Mouse (Mus musculus) midbrain, embryonic 10.5 days (tissue): Measurements from ENCODE around the gene Slc6a12. TPM values are rescaled to one million over a fixed set of nuclear protein-coding genes. Genes with fewer than 3 reads are reported as not detected.
"Not testable (repeated sequence)": the region's sequence is repeated elsewhere in the genome, so short reads cannot be mapped to it uniquely, and the experiment has no call there.

ENCODE experiments used
- DNase-seq: peaks from one replicate; pipeline ENCODE4 v3.0.0-alpha.2; 2017; ENCODE audit warnings: low spot score
- H3K27ac ChIP-seq: fragments of 300-500 bp; sonication (generic); replicated peaks from 2 replicates; pipeline ENCODE4 v1.5.1; 2016; ENCODE audit warnings: mild to moderate bottlenecking
- H3K27me3 ChIP-seq: fragments of 300-500 bp; sonication (generic); 2 replicates; pipeline ENCODE4 v1.6.1; 2016; ENCODE audit warnings: low read depth, mild to moderate bottlenecking; ENCODE audit not compliant: poor library complexity, severe bottlenecking
- H3K36me3 ChIP-seq: fragments of 300-500 bp; sonication (generic); 2 replicates; pipeline ENCODE4 v1.6.1; 2016; ENCODE audit warnings: mild to moderate bottlenecking, moderate library complexity
- H3K4me1 ChIP-seq: fragments of 300-500 bp; sonication (generic); 2 replicates; pipeline ENCODE4 v1.6.1; 2016
- H3K4me3 ChIP-seq: fragments of 300-500 bp; sonication (generic); 2 replicates; pipeline ENCODE4 v1.5.1; 2016; ENCODE audit warnings: mild to moderate bottlenecking, moderate library complexity
- H3K9me3 ChIP-seq: fragments of 300-500 bp; sonication (generic); replicated peaks from 2 replicates; pipeline ENCODE4 v1.6.1; 2016; ENCODE audit warnings: mild to moderate bottlenecking
- WGBS: fragments of 180-500 bp; shearing (Covaris S2); methylation state at CpG from one replicate; pipeline ENCODE4 v1.1.7; 2016; 5-methylcytosine and 5-hydroxymethylcytosine counted together
- polyA plus RNA-seq: library from polyadenylated mRNA; unstranded; fragments of >200 nt; fragmentation: Nextera tagmentation; extraction: Ambion mirVana; gene quantifications from 2 replicates; pipeline ENCODE4 v1.2.1, GENCODE M21; 2016

Slc6a12 gene
- polyA plus RNA-seq, 1 experiment from 2014 or later, result not detected

- no peak overlapping the region for H3K4me3 ChIP-seq
- H3K9me3 ChIP-seq, result no peaks in the 10 kb centered on the region
- no peaks in the 10 kb centered on the region for H3K36me3 ChIP-seq
- H3K4me1 ChIP-seq, result peaks cover 13% of the 10 kb centered on the region
- WGBS, result 83% methylated on average over 1 of the region's 1 CpGs
- no peak for DNase-seq
- H3K27me3 ChIP-seq, result no peaks in the 10 kb centered on the region
- no peak overlapping the region for H3K27ac ChIP-seq
Observed at GRCm38 (mm10) chr6:121356041-121356440, 13.2 kb downstream of the Slc6a12 start.

DNA sequence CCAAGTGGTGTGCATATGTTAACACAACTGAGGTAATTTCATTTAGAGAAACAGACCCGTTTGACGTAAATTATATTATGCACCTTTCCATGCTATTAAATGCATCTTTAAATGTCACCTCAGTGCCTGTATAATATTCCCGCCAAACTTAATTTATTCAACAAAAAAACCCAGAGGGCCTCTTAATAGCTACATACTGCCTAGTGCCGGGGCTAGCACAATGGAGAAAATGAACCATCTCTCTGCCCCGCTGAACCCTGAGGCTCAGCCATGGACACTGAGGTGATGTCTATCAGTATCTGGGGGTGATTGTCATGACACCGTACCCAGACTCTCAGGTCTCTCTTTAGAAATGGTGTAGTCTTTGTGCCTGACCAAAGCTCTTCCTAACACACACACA, 14.4 kb downstream of the Slc6a12 start:
- Histone ChIP-seq H3K27me3 (no peaks in the 10 kb centered on the region), H3K4me1 (peaks cover 6% of the 10 kb centered on the region), H3K36me3 (no peaks in the 10 kb centered on the region), H3K4me3 (no peak overlapping the region), H3K9me3 (no peaks in the 10 kb centered on the region), H3K27ac (no peak overlapping the region)
- WGBS, result 87% methylated on average over 6 of the region's 6 CpGs
- DNase-seq, result no peak

- Histone ChIP-seq H3K36me3 (no peaks in the 10 kb centered on the region), H3K27me3 (no peaks in the 10 kb centered on the region), H3K9me3 (no peaks in the 10 kb centered on the region), H3K27ac (no peak overlapping the region), H3K4me3 (no peak overlapping the region), H3K4me1 (no peaks in the 10 kb centered on the region)
- 87% methylated on average over 6 of the region's 6 CpGs for WGBS
- DNase-seq, result no peak
Observed at GRCm38 (mm10) chr6:121363061-121363460, 20.2 kb downstream of the Slc6a12 start.

DNA sequence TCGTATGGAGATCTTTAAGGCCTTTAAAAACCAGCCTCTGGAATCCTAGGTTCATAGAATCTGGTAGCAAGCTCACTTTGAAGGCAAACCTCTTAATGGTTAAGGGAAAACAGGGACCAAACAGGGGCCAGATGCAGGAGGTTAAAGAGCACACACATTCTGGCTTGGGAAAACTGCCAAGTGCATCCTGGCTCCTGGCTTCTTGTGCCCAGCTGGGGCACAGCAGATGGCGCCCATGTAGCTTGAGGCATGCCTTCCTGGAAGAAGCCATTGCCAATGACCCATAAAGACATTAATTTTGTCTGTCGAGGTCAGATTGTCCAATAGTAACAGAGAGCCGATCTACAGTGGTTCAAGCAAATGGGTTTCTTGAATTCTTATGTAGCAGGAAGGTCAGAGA, 21.1 kb downstream of the Slc6a12 start:
- no peaks in the 10 kb centered on the region for H3K4me1 ChIP-seq
- H3K27ac ChIP-seq, result no peak overlapping the region
- H3K36me3 ChIP-seq, result no peaks in the 10 kb centered on the region
- WGBS, result 89% methylated on average over 4 of the region's 4 CpGs
- no peaks in the 10 kb centered on the region for H3K9me3 ChIP-seq
- H3K4me3 ChIP-seq, result no peak overlapping the region
- no peaks in the 10 kb centered on the region for H3K27me3 ChIP-seq
- no peak for DNase-seq

DNA sequence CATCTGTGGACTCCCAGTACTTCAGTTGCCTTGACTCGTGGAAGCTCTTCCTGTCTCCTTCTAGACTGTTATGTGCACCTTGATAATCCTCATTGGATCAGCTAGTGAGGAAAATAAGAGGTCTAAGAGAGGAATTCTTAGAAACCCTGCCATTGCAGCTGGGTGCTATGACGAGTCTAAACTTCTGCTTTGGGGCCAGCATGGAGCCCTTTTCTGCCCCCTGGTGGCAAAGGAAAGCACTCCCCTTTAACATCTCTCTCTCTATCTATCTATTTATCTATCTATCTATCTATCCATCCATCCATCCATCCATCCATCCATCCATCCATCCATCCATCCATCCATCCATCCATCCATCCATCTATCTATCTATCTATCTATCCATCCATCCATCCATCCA, 23.7 kb downstream of the Slc6a12 start:
- H3K9me3 ChIP-seq, H3K27ac ChIP-seq, H3K4me3 ChIP-seq, H3K27me3 ChIP-seq, H3K4me1 ChIP-seq, DNase-seq, H3K36me3 ChIP-seq: not testable (repeated sequence)
- 23% methylated on average over 2 of the region's 2 CpGs for WGBS

- Histone ChIP-seq H3K4me1 (no peaks in the 10 kb centered on the region), H3K36me3 (no peaks in the 10 kb centered on the region), H3K27me3 (no peaks in the 10 kb centered on the region), H3K4me3 (no peak overlapping the region), H3K27ac (no peak overlapping the region; the same call in 1 of the 2 replicates), H3K9me3 (no peaks in the 10 kb centered on the region)
- WGBS, result 58% methylated on average over 3 of the region's 3 CpGs
- DNase-seq, result no peak
Observed at GRCm38 (mm10) chr6:121367099-121367498, 24.2 kb downstream of the Slc6a12 start.

GRCm38 (mm10) chr6:121371197-121371980, 28.5 kb downstream of the Slc6a12 start:
- no peak for DNase-seq
- H3K4me3 ChIP-seq, result no peak overlapping the region
- no peaks in the 10 kb centered on the region for H3K27me3 ChIP-seq
- no peaks in the 10 kb centered on the region for H3K36me3 ChIP-seq
- no peak overlapping the region for H3K27ac ChIP-seq
- H3K9me3 ChIP-seq, result no peaks in the 10 kb centered on the region
- WGBS, result 82% methylated on average over 10 of the region's 10 CpGs
- H3K4me1 ChIP-seq, result no peaks in the 10 kb centered on the region

DNA sequence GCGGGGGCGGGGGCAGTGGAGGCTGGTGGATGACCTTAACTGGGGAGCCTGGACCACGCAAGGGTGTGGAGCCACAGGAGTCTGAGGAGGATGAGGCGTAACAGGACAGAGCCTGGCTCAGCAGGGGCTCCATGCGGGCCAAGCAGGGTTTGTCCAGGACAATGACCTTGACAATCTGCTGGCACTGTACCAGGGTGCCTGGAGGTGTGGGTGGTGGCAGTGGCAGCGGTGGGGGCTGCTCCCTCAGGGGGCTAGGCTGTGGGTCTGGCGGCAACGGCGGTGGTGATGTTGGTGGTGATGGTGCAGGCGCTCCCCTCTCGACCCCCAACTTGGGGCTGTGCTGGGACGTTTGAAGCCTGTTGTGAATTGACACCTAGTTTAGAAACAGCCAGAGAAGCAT, 33.3 kb downstream of the Slc6a12 start:
- WGBS, result 81% methylated on average over 12 of the region's 12 CpGs
- Histone ChIP-seq H3K27ac (no peak overlapping the region), H3K4me1 (0 out of 2 replicates have a peak, but pooled peaks cover 10% of the 10 kb centered on the region), H3K27me3 (no peaks in the 10 kb centered on the region), H3K9me3 (no peaks in the 10 kb centered on the region), H3K4me3 (no peak overlapping the region), H3K36me3 (no peaks in the 10 kb centered on the region)
- DNase-seq, result no peak

DNA sequence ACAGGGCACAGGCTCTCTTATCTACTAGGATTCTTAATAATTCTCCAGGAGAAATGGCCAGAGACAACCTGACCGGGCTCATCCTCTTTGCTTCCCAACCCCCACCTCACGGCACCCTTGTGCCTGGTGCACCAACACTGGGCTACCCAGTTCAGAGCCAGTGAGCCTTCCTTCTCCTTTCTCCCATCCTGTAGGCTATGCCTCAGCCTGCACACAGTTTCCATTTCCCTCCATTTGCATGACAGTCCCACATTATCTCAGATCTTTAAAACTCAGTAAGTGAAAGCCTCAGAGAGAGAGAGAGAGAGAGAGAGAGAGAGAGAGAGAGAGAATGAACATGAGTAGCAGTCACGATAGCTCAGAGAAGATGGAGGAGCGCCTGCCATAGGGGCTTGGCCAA, 35.4 kb downstream of the Slc6a12 start:
- Histone ChIP-seq H3K4me3 (no peak overlapping the region), H3K27ac (no peak overlapping the region), H3K36me3 (no peaks in the 10 kb centered on the region), H3K9me3 (no peaks in the 10 kb centered on the region), H3K27me3 (no peaks in the 10 kb centered on the region; the same call in 1 of the 2 replicates), H3K4me1 (0 out of 2 replicates have a peak, but pooled peaks cover 10% of the 10 kb centered on the region)
- 66% methylated on average over 4 of the region's 4 CpGs for WGBS
- no peak for DNase-seq

DNA sequence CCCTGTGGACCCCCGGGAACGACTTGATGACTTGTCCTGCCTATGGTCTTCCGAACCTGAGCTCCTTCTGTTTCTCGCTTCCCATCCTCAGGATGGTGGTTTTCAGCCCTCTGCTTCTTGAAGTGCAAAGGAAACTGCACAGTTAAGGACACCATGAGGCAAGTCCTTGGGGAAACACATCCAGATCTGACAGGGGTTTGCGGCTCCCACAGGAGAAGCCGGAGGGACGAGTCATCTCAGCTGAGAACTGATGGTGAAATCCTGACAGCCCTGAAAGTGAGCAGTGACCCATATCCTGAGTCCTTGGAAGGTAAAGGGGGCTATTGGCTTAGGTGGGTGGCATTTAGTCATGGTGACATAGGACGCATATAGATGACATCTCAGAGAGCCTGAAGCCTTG, 37.7 kb downstream of the Slc6a12 start:
- H3K36me3 ChIP-seq, result no peaks in the 10 kb centered on the region
- no peak overlapping the region for H3K27ac ChIP-seq
- no peak for DNase-seq
- H3K27me3 ChIP-seq, result peaks cover 5% of the 10 kb centered on the region; the same call in 1 of the 2 replicates
- WGBS, result 78% methylated on average over 8 of the region's 8 CpGs
- no peaks in the 10 kb centered on the region for H3K9me3 ChIP-seq
- 0 out of 2 replicates have a peak, but pooled peaks cover 10% of the 10 kb centered on the region for H3K4me1 ChIP-seq
- no peak overlapping the region for H3K4me3 ChIP-seq

DNA sequence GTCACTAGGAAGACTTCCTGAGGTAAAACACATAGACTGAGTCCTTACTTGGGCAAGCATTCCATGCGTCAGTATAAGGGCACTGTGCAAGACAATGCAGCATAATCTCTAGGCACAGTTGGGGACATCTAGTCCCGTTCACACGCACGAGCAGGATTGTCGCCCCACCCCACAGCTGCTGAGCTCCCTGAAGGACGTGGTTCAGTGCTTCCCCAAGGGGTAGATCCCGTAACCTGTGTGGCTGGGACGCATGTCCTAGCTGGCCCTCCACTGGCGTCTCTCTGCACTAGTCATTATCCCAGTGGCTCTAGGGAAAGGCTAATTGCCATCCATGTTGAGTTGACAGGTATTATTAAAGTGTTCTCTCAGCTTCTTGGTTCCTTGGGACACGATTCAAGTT, 39.2 kb downstream of the Slc6a12 start:
- Histone ChIP-seq H3K36me3 (no peaks in the 10 kb centered on the region), H3K9me3 (no peaks in the 10 kb centered on the region), H3K27me3 (peaks cover 5% of the 10 kb centered on the region; the same call in 1 of the 2 replicates), H3K4me1 (peaks cover 15% of the 10 kb centered on the region; the same call in 1 of the 2 replicates), H3K4me3 (no peak overlapping the region), H3K27ac (no peak overlapping the region)
- 46% methylated on average over 10 of the region's 10 CpGs for WGBS
- no peak for DNase-seq

DNA sequence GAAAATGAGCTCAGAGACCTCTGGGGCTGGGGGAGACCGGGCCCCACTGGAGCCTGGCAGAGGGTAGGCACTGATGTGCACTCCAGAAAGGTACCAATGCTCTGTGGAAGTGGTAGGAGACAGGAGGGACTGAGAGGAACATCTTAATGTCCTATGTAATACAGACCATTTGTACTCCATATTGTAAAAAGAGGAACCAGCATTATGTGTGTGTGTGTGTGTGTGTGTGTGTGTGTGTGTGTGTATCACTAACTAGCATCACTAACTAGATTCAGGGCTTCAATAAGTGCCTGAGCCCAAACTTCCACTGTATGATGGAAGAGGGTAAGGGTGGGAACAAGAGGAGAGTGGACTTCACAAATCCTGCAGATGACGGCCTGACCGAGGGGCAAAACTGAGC, 42.5 kb downstream of the Slc6a12 start:
- no peak overlapping the region for H3K27ac ChIP-seq
- 86% methylated on average over 3 of the region's 3 CpGs for WGBS
- H3K36me3 ChIP-seq, result no peaks in the 10 kb centered on the region
- no peak for DNase-seq
- H3K9me3 ChIP-seq, result no peaks in the 10 kb centered on the region
- peaks cover 6% of the 10 kb centered on the region; the same call in 1 of the 2 replicates for H3K4me1 ChIP-seq
- H3K27me3 ChIP-seq, result peaks cover 5% of the 10 kb centered on the region; the same call in 1 of the 2 replicates
- no peak overlapping the region for H3K4me3 ChIP-seq

GRCm38 (mm10) chr6:121392610-121393252, 49.9 kb downstream of the Slc6a12 start:
- no peak for DNase-seq
- 91% methylated on average over 4 of the region's 4 CpGs for WGBS
- Histone ChIP-seq H3K27ac (no peak overlapping the region), H3K4me1 (no peaks in the 10 kb centered on the region), H3K4me3 (no peak overlapping the region), H3K36me3 (no peaks in the 10 kb centered on the region), H3K27me3 (no peaks in the 10 kb centered on the region), H3K9me3 (peaks cover 13% of the 10 kb centered on the region)
